Mouse (Mus musculus): ENCODE results near the gene Pgrmc2. TPM values are rescaled to one million over a fixed set of nuclear protein-coding genes. Genes with fewer than 3 reads are reported as not detected.

The Pgrmc2 gene
- polyA plus RNA-seq, 1 experiment from 2014 or later: 21.1 TPM

GRCm38 (mm10) chr3:41058395-41058794, 24.5 kb downstream of the Pgrmc2 start:
- 74% methylated on average over 2 of the region's 2 CpGs for WGBS
- H3K27me3 ChIP-seq (ENCODE audit: control insufficient read depth, insufficient read depth, low read length): no peaks in the 10 kb centered on the region
- no peak overlapping the region for H3K4me2 ChIP-seq (ENCODE audit: low read depth, low read length)
- H3K27ac ChIP-seq (ENCODE audit: low read depth, low read length): no peak overlapping the region
- no peak overlapping the region for H3K4me3 ChIP-seq (ENCODE audit: low read depth, low read length)
- no peaks in the 10 kb centered on the region for H3K36me3 ChIP-seq (ENCODE audit: control insufficient read depth, insufficient read depth, low read length)
- no peaks in the 10 kb centered on the region for H3K4me1 ChIP-seq (ENCODE audit: control insufficient read depth, insufficient read depth, low read length)
- no peak overlapping the region for H3K9ac ChIP-seq (replicated peaks; ENCODE audit: low read depth, low read length)
- H3K9me3 ChIP-seq (ENCODE audit: control insufficient read depth, low read length): no peaks in the 10 kb centered on the region
- 0 out of 2 replicates have a peak, but pooled peaks have one; percentile 19 for ATAC-seq (ENCODE audit: low read depth)

DNA sequence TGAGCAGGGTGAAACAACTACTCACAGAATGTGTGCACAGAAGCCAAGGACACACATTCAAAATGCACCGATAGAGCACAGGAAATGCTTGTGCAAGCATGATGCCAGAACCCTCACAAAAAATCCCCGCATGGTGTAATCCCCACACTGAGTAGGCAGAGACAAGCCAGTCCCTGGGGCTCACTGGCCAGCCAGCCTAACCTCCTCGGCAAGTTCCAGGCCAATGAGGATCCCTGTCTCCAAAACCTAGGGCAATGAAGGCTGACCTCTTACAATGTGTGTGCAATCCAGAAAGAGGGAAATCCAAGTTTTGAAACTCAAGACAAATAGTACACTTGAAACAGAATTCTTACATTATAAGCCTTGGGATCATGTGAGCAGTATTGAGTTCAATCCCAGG, 29.5 kb downstream of the Pgrmc2 start:
- no peak for ATAC-seq (ENCODE audit: low read depth)

GRCm38 (mm10) chr3:41047838-41048237, 35.0 kb downstream of the Pgrmc2 start:
- Histone ChIP-seq H3K4me3 (ENCODE audit: low read depth, low read length) (no peak overlapping the region), H3K9me3 (ENCODE audit: control insufficient read depth, low read length) (no peaks in the 10 kb centered on the region), H3K36me3 (ENCODE audit: control insufficient read depth, insufficient read depth, low read length) (no peaks in the 10 kb centered on the region), H3K9ac (replicated peaks; ENCODE audit: low read depth, low read length) (no peak overlapping the region), H3K27ac (ENCODE audit: low read depth, low read length) (no peak overlapping the region), H3K4me2 (ENCODE audit: low read depth, low read length) (no peak overlapping the region), H3K27me3 (ENCODE audit: control insufficient read depth, insufficient read depth, low read length) (no peaks in the 10 kb centered on the region), H3K4me1 (ENCODE audit: control insufficient read depth, insufficient read depth, low read length) (no peaks in the 10 kb centered on the region)
- WGBS: 83% methylated on average over 6 of the region's 6 CpGs
- ATAC-seq (ENCODE audit: low read depth): no peak

More for the DNA sequence above, 29.5 kb downstream of the Pgrmc2 start:
- no peaks in the 10 kb centered on the region for H3K36me3 ChIP-seq (ENCODE audit: control insufficient read depth, insufficient read depth, low read length)
- H3K9me3 ChIP-seq (ENCODE audit: control insufficient read depth, low read length): no peaks in the 10 kb centered on the region
- H3K4me2 ChIP-seq (ENCODE audit: low read depth, low read length): no peak overlapping the region
- no peak overlapping the region for H3K9ac ChIP-seq (replicated peaks; ENCODE audit: low read depth, low read length)
- no peak overlapping the region for H3K4me3 ChIP-seq (ENCODE audit: low read depth, low read length)
- H3K27me3 ChIP-seq (ENCODE audit: control insufficient read depth, insufficient read depth, low read length): no peaks in the 10 kb centered on the region
- H3K4me1 ChIP-seq (ENCODE audit: control insufficient read depth, insufficient read depth, low read length): no peaks in the 10 kb centered on the region
- H3K27ac ChIP-seq (ENCODE audit: low read depth, low read length): no peak overlapping the region
- 94% methylated on average over 3 of the region's 3 CpGs for WGBS

- H3K36me3 ChIP-seq (ENCODE audit: control insufficient read depth, insufficient read depth, low read length): no peaks in the 10 kb centered on the region
- no peaks in the 10 kb centered on the region for H3K9me3 ChIP-seq (ENCODE audit: control insufficient read depth, low read length)
- no peak overlapping the region for H3K9ac ChIP-seq (replicated peaks; ENCODE audit: low read depth, low read length)
- WGBS: 74% methylated on average over 11 of the region's 11 CpGs
- H3K27me3 ChIP-seq (ENCODE audit: control insufficient read depth, insufficient read depth, low read length): no peaks in the 10 kb centered on the region
- no peaks in the 10 kb centered on the region for H3K4me1 ChIP-seq (ENCODE audit: control insufficient read depth, insufficient read depth, low read length)
- H3K4me2 ChIP-seq (ENCODE audit: low read depth, low read length): no peak overlapping the region
- H3K27ac ChIP-seq (ENCODE audit: low read depth, low read length): no peak overlapping the region
- no peak for ATAC-seq (ENCODE audit: low read depth)
- no peak overlapping the region for H3K4me3 ChIP-seq (ENCODE audit: low read depth, low read length)
These were observed 39.0 kb downstream of the Pgrmc2 start for GRCm38 (mm10) chr3:41043756-41044354.

DNA sequence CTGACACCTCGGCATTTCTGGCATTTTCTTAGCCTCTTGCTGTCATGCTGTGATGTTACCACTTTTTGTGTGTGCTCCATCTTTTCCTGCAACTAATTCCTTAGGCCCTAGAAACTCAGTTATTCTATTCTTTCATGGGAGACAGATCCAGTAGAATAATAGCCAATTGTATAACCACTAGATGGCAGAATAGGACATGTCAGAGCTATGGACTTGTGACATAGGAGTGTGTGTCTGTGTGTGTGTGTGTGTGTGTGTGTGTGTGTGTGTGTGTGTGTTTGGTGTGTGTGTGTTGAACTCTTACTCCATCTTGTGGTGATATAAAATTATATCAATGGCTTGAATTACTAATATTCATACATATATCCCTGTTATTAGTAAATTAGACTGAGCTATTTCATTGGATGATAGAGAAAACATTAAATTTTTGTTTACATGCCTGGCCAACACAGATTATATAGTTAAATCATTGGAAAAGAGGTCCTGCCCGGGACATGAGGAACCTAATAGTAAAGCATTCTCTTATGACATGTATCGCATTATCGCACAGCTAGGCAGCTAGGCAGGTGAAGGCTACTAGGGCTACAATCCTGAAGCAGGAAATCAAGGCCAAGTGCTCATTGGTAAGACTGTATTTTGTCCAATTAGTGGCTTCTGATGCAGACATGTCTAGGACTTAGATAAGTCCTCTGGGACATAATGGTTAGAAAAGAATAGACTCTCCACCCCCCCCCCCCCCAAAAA, 40.5 kb downstream of the Pgrmc2 start:
- H3K4me1 ChIP-seq (ENCODE audit: control insufficient read depth, insufficient read depth, low read length): no peaks in the 10 kb centered on the region
- no peak overlapping the region for H3K9ac ChIP-seq (replicated peaks; ENCODE audit: low read depth, low read length)
- WGBS: 85% methylated on average over 4 of the region's 4 CpGs
- no peaks in the 10 kb centered on the region for H3K36me3 ChIP-seq (ENCODE audit: control insufficient read depth, insufficient read depth, low read length)
- H3K27ac ChIP-seq (ENCODE audit: low read depth, low read length): no peak overlapping the region
- peak; percentile 81 for ATAC-seq (ENCODE audit: low read depth)
- H3K9me3 ChIP-seq (ENCODE audit: control insufficient read depth, low read length): no peaks in the 10 kb centered on the region
- H3K27me3 ChIP-seq (ENCODE audit: control insufficient read depth, insufficient read depth, low read length): no peaks in the 10 kb centered on the region
- H3K4me2 ChIP-seq (ENCODE audit: low read depth, low read length): no peak overlapping the region
- no peak overlapping the region for H3K4me3 ChIP-seq (ENCODE audit: low read depth, low read length)

- WGBS: 80% methylated on average over 5 of the region's 5 CpGs
These were observed 41.6 kb downstream of the Pgrmc2 start for GRCm38 (mm10) chr3:41041241-41041640.

DNA sequence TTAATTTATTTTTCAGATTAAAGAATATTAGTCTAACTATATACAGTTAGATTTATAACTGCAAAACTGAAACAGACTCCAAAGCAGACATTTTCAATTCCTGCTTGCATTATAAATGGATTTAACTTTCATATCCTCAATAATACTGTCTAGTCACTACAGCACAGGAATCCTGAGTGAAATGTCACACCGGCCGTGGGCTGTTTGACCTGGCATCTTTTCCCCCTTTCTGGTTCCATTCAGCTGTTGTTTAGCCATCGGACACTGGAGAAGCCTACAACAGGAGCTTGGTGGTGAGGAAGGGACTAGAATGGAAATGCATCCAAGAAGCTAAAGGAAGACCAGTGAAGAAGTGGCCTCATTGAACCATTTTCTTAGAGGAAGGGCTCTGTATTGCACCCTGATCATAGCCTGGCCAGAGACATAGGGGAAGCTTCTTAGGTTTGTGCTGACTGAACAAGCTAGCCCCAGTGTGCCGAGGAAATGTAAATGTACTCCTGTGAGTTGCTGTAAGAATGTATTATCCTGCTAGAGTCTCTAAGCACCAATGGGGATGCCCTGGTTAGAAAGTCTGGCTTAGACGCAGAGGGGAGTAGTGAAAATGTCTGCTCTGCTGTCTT, 44.4 kb downstream of the Pgrmc2 start:
- no peak overlapping the region for H3K4me3 ChIP-seq (ENCODE audit: low read depth, low read length)
- no peak overlapping the region for H3K4me2 ChIP-seq (ENCODE audit: low read depth, low read length)
- no peak overlapping the region for H3K27ac ChIP-seq (ENCODE audit: low read depth, low read length)
- no peak for ATAC-seq (ENCODE audit: low read depth)
- H3K9ac ChIP-seq (replicated peaks; ENCODE audit: low read depth, low read length): no peak overlapping the region
- H3K27me3 ChIP-seq (ENCODE audit: control insufficient read depth, insufficient read depth, low read length): no peaks in the 10 kb centered on the region
- 68% methylated on average over 5 of the region's 5 CpGs for WGBS
- no peaks in the 10 kb centered on the region for H3K4me1 ChIP-seq (ENCODE audit: control insufficient read depth, insufficient read depth, low read length)
- no peaks in the 10 kb centered on the region for H3K36me3 ChIP-seq (ENCODE audit: control insufficient read depth, insufficient read depth, low read length)
- no peaks in the 10 kb centered on the region for H3K9me3 ChIP-seq (ENCODE audit: control insufficient read depth, low read length)

More at GRCm38 (mm10) chr3:41041241-41041640, 41.6 kb downstream of the Pgrmc2 start:
- no peaks in the 10 kb centered on the region for H3K36me3 ChIP-seq (ENCODE audit: control insufficient read depth, insufficient read depth, low read length)
- no peak for ATAC-seq (ENCODE audit: low read depth)
- no peak overlapping the region for H3K4me2 ChIP-seq (ENCODE audit: low read depth, low read length)
- no peaks in the 10 kb centered on the region for H3K27me3 ChIP-seq (ENCODE audit: control insufficient read depth, insufficient read depth, low read length)
- no peaks in the 10 kb centered on the region for H3K4me1 ChIP-seq (ENCODE audit: control insufficient read depth, insufficient read depth, low read length)
- H3K27ac ChIP-seq (ENCODE audit: low read depth, low read length): no peak overlapping the region
- H3K4me3 ChIP-seq (ENCODE audit: low read depth, low read length): no peak overlapping the region
- H3K9ac ChIP-seq (replicated peaks; ENCODE audit: low read depth, low read length): no peak overlapping the region
- no peaks in the 10 kb centered on the region for H3K9me3 ChIP-seq (ENCODE audit: control insufficient read depth, low read length)

- H3K4me2 ChIP-seq (ENCODE audit: low read depth, low read length): no peak overlapping the region
- 83% methylated on average over 12 of the region's 12 CpGs for WGBS
- H3K27me3 ChIP-seq (ENCODE audit: control insufficient read depth, insufficient read depth, low read length): no peaks in the 10 kb centered on the region
- H3K4me3 ChIP-seq (ENCODE audit: low read depth, low read length): no peak overlapping the region
- no peak for ATAC-seq (ENCODE audit: low read depth)
- H3K9me3 ChIP-seq (ENCODE audit: control insufficient read depth, low read length): no peaks in the 10 kb centered on the region
- H3K4me1 ChIP-seq (ENCODE audit: control insufficient read depth, insufficient read depth, low read length): no peaks in the 10 kb centered on the region
- H3K27ac ChIP-seq (ENCODE audit: low read depth, low read length): no peak overlapping the region
- H3K36me3 ChIP-seq (ENCODE audit: control insufficient read depth, insufficient read depth, low read length): no peaks in the 10 kb centered on the region
- H3K9ac ChIP-seq (replicated peaks; ENCODE audit: low read depth, low read length): no peak overlapping the region
These were observed 51.3 kb downstream of the Pgrmc2 start for GRCm38 (mm10) chr3:41031286-41032210.

Data from neural tube, embryonic 14.5 days (tissue).